Mouse (Mus musculus) regulatory T cell (primary cell): ENCODE measurements around the gene Astn2.

Source experiments
- in situ Hi-C: fragments of 300-600 bp; cut with MboI, MseI; formaldehyde crosslinking; loops from one replicate; pipeline ENCODE4 v1.15.1; 2025; ENCODE audit warnings: high pct_unique_total_duplicates

Astn2 gene

GRCm38 (mm10) chr4:65674267-65674978 lies 730.0 kb downstream of the Astn2 start:
- in situ Hi-C loops = no loop called here

- in situ Hi-C loops = no loop called here
These were observed 730.9 kb downstream of the Astn2 start for GRCm38 (mm10) chr4:65673418-65673933.

GRCm38 (mm10) chr4:65672294-65672693 lies 732.1 kb downstream of the Astn2 start:
- in situ Hi-C loops = no loop called here

- in situ Hi-C loops = no loop called here
These were observed 732.7 kb downstream of the Astn2 start for GRCm38 (mm10) chr4:65671585-65672184.

- in situ Hi-C loops = no loop called here
These were observed 737.3 kb downstream of the Astn2 start for GRCm38 (mm10) chr4:65667030-65667610.

- in situ Hi-C loops = no loop called here
These were observed 741.2 kb downstream of the Astn2 start for GRCm38 (mm10) chr4:65663176-65663575.

- in situ Hi-C loops = no loop called here
These were observed 749.7 kb downstream of the Astn2 start for GRCm38 (mm10) chr4:65654723-65655122.

- in situ Hi-C loops = no loop called here
These were observed 761.8 kb downstream of the Astn2 start for GRCm38 (mm10) chr4:65642611-65643010.

- in situ Hi-C loops = no loop called here
These were observed 766.2 kb downstream of the Astn2 start for GRCm38 (mm10) chr4:65638231-65638630.

GRCm38 (mm10) chr4:65620125-65620524 lies 784.3 kb downstream of the Astn2 start:
- in situ Hi-C loops = no loop called here

GRCm38 (mm10) chr4:65613135-65613534 lies 791.3 kb downstream of the Astn2 start:
- in situ Hi-C loops = no loop called here

- in situ Hi-C loops = no loop called here
These were observed 793.5 kb downstream of the Astn2 start for GRCm38 (mm10) chr4:65610896-65611295.

- in situ Hi-C loops = no loop called here
These were observed 794.1 kb downstream of the Astn2 start for GRCm38 (mm10) chr4:65610329-65610728.

GRCm38 (mm10) chr4:65608112-65608511 lies 796.3 kb downstream of the Astn2 start:
- in situ Hi-C loops = no loop called here

GRCm38 (mm10) chr4:65607184-65607631 lies 797.2 kb downstream of the Astn2 start:
- in situ Hi-C loops = no loop called here

- in situ Hi-C loops = no loop called here
These were observed 799.2 kb downstream of the Astn2 start for GRCm38 (mm10) chr4:65605151-65605702.

GRCm38 (mm10) chr4:65604504-65605150 lies 799.8 kb downstream of the Astn2 start, which contains the start of gene Trim32:
TSS of gene Trim32 (plus strand) at chr4:65604986.
- in situ Hi-C loops = no loop called here

GRCm38 (mm10) chr4:65594601-65595369 lies 809.6 kb downstream of the Astn2 start:
- in situ Hi-C loops = loop anchor here (10.0 kb wide), 1 partner anchor 1640 kb away; no protein-coding TSS in a partner anchor

- in situ Hi-C loops = loop anchor here (10.0 kb wide), 2 partner anchors 455 to 1635 kb away; no protein-coding TSS in a partner anchor
These were observed 814.6 kb downstream of the Astn2 start for GRCm38 (mm10) chr4:65589780-65590179.

- in situ Hi-C loops = loop anchor here (10.0 kb wide), 1 partner anchor 452 kb away; no protein-coding TSS in a partner anchor
These were observed 817.5 kb downstream of the Astn2 start for GRCm38 (mm10) chr4:65586947-65587346.

GRCm38 (mm10) chr4:65580254-65580653 lies 824.2 kb downstream of the Astn2 start:
- in situ Hi-C loops = loop anchor here (10.0 kb wide), 1 partner anchor 445 kb away; no protein-coding TSS in a partner anchor
